Mouse (Mus musculus): Measurements from ENCODE around the gene Mkln1. TPM values are rescaled to one million over a fixed set of nuclear protein-coding genes. Genes with fewer than 3 reads are reported as not detected.

Gene Mkln1
- total RNA-seq, 2 experiments from 2014 or later: 180 to 188 TPM

DNA sequence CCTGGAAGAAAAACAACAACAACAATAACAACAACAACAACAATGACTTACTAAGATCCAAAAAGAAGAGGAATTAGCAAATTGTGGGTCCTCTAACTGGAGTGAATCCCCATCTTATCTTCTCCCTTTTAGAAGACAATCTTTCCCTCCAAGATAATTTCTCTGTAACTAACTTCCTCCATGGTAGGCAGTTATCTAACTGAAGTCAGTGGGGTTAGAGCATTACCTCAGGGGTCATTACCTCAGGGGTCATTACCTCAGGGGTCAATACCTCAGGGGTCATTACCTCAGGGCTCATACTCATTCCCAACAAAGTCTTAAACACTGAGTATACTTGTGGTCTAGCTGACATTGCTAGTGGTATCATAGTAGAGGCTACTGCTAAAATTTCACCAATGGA, 1.2 kb upstream of the Mkln1 start:
- no peak for DNase-seq
- intact Hi-C loops (cut with DNase I): loop anchor here (5.0 kb wide), 3 partner anchors 80 to 205 kb away; no protein-coding TSS in a partner anchor

DNA sequence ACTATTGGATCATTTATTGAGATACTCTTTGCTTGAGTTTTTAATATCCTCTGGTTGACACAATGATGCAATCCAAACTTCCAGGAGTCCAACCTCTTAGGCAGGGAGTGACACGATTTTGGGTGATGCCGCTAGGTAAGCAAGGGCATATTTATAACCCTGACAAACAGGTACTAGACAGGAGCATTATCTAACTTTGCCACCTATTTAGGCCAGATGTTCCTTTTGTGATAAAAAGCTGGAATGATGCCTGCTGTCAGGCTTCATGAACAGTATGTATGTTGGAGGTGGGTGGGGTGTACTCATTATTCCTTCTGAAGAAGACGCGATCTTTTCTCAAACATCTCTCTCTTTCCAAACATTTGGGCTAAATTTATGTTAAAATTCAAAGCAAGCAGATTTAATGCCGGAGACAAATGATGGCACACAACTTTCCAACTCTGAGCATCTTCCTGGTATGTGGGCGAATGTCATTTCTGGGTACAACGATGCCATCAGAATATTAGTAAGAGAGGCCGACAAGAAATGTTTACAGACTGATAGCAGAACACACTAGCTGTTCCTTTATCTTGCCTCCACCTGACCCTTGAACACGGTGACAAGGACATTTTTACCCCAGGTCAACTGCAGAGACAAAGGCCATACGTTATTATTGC, 632 bp upstream of the Mkln1 start:
- intact Hi-C loops (cut with DNase I): loop anchor here (5.0 kb wide), 3 partner anchors 81 to 206 kb away; no protein-coding TSS in a partner anchor
- no peak for DNase-seq

GRCm38 (mm10) chr6:31399206-31399549, 643 bp downstream of the Mkln1 start:
- no peak for DNase-seq
- intact Hi-C loops (cut with DNase I): loop anchor here (5.0 kb wide), 3 partner anchors 82 to 207 kb away; no protein-coding TSS in a partner anchor

DNA sequence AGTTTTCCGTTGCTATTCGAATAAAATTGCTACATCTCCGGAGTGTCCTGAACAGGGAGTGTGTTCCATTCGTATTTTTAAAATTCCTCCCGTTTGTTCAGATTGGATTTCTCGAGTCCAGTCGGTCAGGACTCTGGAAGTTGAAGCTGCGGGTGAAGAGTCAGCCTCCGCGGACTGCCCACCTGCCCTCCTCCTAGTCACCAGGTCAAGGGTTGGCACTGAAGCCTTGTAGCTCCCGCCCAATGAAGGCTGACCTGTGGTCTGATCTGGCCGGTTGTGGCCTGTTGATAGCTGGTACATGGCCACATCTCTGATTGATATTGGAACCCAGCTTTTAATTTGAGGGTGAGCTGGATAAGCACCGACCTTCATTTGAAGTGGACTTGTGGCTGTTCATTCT, 1.0 kb downstream of the Mkln1 start:
- intact Hi-C loops (cut with DNase I): loop anchor here (5.0 kb wide), 3 partner anchors 82 to 207 kb away; no protein-coding TSS in a partner anchor
- DNase-seq: peak in 1 of 2 experiments; percentile 34

DNA sequence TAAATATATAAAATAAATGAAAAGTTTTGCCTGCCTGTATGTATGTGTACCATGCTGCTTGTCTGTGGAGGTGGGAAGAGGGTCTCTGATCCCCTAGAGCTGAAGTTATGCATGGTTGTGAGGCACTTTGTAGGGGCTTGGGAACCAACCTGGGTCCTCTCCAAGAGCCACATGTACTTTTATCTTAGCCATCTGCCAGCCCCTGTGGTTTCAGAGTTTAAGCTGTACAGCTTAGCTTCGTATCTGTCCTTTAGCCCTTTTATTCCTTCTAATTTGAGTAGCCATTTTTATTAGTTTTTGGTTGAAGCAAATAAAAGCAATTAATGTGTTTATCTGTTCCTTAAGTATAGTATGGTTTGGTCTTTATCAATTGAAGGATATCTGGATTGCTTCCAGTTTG, 12.5 kb downstream of the Mkln1 start:
- intact Hi-C loops (cut with DNase I): no loop called here
- no peak for DNase-seq

DNA sequence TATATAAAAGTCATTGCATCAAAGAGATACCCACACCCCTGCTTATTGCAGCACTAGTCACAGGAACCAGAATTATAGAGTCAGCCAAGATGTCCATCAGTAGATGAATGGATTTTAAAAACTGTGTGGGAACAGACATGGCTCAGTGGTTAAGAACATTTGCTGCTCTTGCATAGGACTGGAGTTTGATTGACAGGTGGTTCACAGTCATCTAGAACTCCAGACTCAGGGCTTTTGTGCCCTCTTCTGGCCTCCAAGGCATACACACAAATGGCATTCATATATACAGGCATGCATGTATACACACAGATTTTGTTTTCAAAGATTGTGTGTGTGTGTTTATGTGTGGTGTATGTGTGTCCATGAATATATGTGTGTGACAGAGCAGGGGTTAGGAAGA, 14.0 kb downstream of the Mkln1 start:
- DNase-seq: no peak
- intact Hi-C loops (cut with DNase I): no loop called here

DNA sequence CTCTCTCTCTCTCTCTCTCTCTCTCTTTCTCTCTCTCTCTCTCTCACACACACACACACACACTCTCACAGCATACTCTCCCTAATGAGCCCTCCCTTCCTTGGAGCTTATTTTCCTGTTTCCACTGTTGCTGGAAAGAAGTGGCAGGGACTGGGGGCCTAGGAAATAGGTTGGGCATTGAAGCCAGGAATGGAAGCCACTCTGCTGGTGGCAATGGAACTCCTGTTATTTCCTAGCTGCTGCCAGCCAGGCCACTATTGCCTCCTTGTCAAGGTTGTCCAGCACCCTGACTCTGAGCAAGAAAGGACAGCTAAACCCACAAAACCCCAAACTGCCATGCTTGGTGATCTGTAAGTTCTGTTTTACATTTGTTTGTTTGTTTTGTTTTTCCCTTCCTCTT, 15.0 kb downstream of the Mkln1 start:
- intact Hi-C loops (cut with DNase I): no loop called here
- DNase-seq: peak in 1 of 2 experiments; percentile 29

DNA sequence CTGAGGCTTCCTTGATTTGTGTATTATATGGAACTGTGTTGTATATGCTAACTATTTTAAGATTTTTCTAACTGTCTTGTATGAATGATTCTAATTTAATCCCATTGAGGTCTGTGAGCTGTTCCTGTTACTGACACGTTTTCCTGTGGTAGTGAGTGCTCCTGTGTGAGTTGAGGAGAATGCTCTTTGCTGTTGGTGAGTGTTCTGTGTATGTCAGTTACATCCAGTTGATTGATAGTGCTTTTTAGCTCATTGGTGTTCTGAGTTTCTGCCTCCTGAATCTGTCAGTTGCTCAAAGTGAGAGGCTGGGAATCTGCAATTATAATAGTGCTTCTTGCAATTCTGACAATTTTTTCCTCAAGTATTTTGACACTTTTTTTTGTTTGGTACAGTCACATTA, 15.8 kb downstream of the Mkln1 start:
- intact Hi-C loops (cut with DNase I): no loop called here
- DNase-seq: no peak

- intact Hi-C loops (cut with DNase I): no loop called here
- DNase-seq: no peak
Measured at GRCm38 (mm10) chr6:31425428-31425827, 26.9 kb downstream of the Mkln1 start.

GRCm38 (mm10) chr6:31437264-31437663, 38.7 kb downstream of the Mkln1 start:
- intact Hi-C loops (cut with DNase I): no loop called here
- DNase-seq: no peak

DNA sequence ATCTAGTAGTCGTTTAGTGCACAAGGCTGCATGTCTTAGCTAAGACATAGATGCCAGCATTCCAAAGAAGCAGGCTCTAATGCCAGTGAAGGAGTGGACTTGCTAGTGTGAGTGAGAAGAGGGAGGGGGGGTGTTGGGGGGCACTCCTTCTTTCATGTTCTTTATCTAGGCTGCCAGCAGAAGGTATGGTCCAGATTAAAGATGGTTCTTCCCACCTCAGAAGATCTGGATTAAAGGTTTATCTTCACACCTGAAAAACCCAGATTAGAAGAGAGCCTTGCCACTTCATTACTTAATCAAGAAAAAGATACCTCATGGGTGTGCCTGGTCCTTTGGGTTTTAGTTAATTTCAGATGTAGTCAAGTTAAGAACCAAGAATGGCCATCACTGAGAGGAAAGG, 46.7 kb downstream of the Mkln1 start:
- no peak for DNase-seq
- intact Hi-C loops (cut with DNase I): no loop called here

GRCm38 (mm10) chr6:31453735-31454134, 55.2 kb downstream of the Mkln1 start:
- intact Hi-C loops (cut with DNase I): loop anchor here (5.0 kb wide), 4 partner anchors 51 to 376 kb away; no protein-coding TSS in a partner anchor
- peak in 1 of 2 experiments; percentile 34 for DNase-seq

DNA sequence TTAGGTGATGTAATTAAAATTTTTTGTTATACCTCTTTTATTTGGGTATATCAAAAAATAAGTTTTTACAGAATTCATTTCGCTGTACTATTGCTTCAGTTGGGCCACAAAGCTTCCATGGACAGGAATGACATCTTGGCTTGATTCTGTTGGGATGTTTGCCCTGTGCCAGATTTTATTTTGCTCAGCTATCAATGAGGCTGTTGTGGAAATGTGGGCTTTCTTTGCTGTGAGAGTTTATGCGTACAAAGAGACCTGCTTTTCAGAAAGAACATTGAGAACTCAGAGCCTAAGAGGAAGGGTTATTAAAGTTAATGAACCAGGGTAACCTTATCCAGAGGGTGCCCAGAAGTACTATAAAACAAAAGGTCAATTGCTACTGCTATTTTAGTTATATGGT, 56.8 kb downstream of the Mkln1 start:
- intact Hi-C loops (cut with DNase I): loop anchor here (5.0 kb wide), 1 partner anchor 233 kb away; no protein-coding TSS in a partner anchor
- no peak for DNase-seq

DNA sequence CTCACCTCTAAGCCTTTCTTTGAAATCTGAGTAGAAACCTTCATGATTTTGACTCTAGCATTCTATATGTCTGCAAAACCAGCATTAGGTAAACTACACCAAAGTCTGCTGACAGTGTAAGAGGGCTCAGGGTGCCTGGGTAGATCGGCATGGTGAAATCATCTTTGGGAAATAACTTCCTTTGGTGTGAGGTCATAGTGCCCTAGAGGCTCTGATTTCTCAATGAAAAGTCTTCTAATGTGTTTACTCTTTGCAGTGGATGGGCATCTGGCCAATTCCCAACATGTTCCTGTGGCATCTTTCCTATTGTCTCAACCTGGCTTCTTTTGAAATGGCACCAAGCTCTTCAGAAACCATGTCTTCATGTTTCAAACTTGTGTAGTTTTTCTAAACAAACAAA, 58.5 kb downstream of the Mkln1 start:
- DNase-seq: no peak
- intact Hi-C loops (cut with DNase I): loop anchor here (5.0 kb wide), 1 partner anchor 235 kb away; no protein-coding TSS in a partner anchor

DNA sequence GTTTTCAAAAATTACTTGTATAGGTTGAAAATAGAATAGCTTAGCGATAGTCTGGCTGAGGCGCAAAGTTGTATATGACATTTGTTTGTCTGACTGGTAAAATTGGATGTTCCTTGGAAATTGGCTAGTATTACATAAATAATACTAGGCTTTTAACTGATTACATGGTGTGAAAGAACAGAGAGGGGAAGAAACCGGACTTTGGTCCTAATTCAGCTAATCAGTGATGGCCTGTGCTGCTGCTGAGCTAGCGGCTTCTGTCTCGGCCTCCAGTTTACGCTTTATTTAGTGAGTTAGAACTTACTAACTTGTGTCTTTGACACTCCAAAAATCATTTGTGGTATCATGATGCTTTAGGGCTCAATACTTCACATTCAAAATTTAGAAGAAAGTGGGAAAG, 70.9 kb downstream of the Mkln1 start:
- intact Hi-C loops (cut with DNase I): no loop called here
- DNase-seq: no peak

DNA sequence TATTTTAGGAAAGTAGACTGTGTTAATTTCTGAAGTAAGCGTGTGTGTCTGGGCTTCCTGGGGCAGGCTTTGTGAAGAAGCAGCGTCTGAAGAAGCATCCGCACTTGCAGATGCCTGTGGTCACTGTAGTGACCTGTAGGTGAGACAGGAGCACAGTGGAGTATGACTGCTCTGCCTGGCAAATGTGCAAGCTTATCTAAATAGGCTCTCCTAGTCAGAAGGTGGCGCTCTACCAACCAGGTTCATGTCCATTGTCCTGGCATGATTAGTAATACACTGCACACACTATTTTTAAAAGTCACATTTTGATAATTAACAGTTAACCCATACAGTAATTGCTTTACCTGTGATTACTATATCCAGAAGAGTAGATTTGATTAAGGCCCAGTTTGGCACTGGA, 79.7 kb downstream of the Mkln1 start:
- intact Hi-C loops (cut with DNase I): no loop called here
- DNase-seq: peak in 1 of 2 experiments; percentile 7

- no peak for DNase-seq
- intact Hi-C loops (cut with DNase I): no loop called here
Measured at GRCm38 (mm10) chr6:31480008-31480407, 81.5 kb downstream of the Mkln1 start.

DNA sequence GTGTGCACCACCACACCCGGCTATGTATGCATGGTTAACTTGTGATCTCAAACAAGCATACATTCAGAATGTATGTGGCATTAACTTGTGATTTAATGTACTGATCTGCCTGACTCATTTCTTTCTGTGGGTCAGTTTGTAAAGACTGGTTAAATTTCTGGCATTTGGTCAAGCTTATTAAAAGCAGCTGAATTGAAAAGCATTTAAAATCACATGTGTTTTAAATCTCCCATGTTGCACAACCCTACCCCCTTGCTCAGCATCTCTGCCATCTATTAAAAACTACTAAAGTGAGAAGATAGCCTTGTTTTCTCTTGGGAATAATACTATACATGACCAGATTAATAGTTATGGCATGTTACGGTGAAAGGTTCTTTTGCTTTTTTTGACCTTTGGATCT, 88.1 kb downstream of the Mkln1 start:
- intact Hi-C loops (cut with DNase I): no loop called here
- DNase-seq: no peak

GRCm38 (mm10) chr6:31489950-31490349, 91.4 kb downstream of the Mkln1 start:
- no peak for DNase-seq
- intact Hi-C loops (cut with DNase I): no loop called here

DNA sequence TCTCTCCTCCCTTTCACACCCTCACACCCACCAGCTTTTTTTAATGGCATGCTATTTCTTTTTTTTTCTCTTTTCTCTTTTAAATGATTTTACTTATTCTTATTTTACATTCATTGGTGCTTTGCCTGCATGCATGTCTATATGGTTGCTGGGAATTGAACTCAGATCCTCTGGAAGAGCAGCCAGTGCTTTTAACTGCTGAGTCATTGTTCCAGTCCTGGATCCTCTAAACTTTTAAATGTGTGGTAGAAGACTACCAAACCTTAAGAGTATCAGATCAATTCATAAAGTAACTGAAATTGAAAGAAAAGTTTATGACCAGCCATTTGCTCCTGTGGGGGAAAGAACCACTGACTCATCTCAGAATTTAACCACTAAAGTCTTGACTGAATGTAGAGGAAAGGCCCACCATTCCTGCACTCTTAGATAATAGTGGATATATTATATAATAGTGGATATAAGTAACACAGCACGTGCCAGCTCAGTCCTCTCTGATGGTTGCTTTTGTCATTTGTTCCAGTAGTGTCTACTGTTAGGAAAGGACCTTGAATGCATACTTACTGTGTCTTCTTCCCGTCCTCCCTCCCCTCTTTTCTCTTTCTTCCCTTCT, 96.7 kb downstream of the Mkln1 start:
- DNase-seq: no peak
- intact Hi-C loops (cut with DNase I): no loop called here

GRCm38 (mm10) chr6:31496227-31496626, 97.7 kb downstream of the Mkln1 start:
- intact Hi-C loops (cut with DNase I): no loop called here
- DNase-seq: no peak

- no peak for DNase-seq
- intact Hi-C loops (cut with DNase I): no loop called here
Measured at GRCm38 (mm10) chr6:31499836-31500235, 101.3 kb downstream of the Mkln1 start.

All from heart, postnatal 14 days (tissue).